ENCODE assay signal across 11 mouse cellular contexts in the genomic region with DNA sequence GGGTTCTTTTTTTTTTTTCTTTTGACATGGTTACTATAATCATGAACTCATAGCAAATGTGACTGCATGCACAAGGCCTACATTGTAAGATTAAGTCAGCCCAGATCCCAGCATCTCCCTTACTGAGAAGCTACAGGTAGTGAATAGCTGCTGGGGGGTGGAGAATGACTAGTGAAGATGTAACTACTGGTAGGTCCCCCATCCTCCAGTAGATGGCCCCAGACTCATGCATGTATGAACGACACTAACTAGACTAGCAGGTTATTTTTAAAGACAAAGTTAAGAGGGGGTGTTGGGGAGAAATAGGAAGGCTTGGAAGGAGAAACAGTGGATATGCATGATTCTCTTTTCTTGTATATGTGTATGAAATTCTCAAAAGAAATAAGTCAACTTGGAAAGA. TPM values are rescaled to one million over a fixed set of nuclear protein-coding genes. Genes with fewer than 3 reads are reported as not detected.
DNase-seq lines count a peak whose midpoint lies in the region; TF ChIP-seq lines count a peak whose summit lies in the region.
"Had no signal": no experiment of that assay in that cellular context is flagged by ENCODE, and none has a peak within 500 bp of the region (broad histone marks: within the 10 kb centered on the region; RNA-seq: fewer than 3 reads in every experiment).

No protein-coding gene starts in this region.

- 93% methylated on average over 1 of the region's 1 CpGs for WGBS in limb, embryonic 10.5 days

- peaks cover 100% of the 10 kb centered on the region for H3K36me3 ChIP-seq in limb, embryonic 10.5 days

- peak; percentile 74 for TF ChIP-seq CTCF in layer of hippocampus, adult 2 months (conservative IDR thresholded peaks at IDR 0.05)

- no peak overlapping the region for H3K4me3 ChIP-seq in layer of hippocampus, adult 2 months
- no peak overlapping the region for H3K4me3 ChIP-seq in limb, embryonic 10.5 days
- H3K4me3 ChIP-seq: liver, embryonic 15.5 days had no signal

- H3K4me1 ChIP-seq in limb, embryonic 10.5 days, result no peaks in the 10 kb centered on the region
- H3K4me1 ChIP-seq: liver, embryonic 15.5 days had no signal

- H3K27ac ChIP-seq in layer of hippocampus, adult 2 months, result no peak overlapping the region
- H3K27ac ChIP-seq in limb, embryonic 10.5 days, result no peak overlapping the region
- H3K27ac ChIP-seq: liver, embryonic 15.5 days had no signal

- DNase-seq in gastrocnemius, adult 18-20 months (ENCODE audit: low spot score), result peak; percentile 37
- DNase-seq in gastrocnemius, postnatal 4 days (ENCODE audit: low spot score in 2 of 2), result no peak
- DNase-seq in layer of hippocampus, adult 2 months (ENCODE audit: low spot score in 2 of 2), result peak in 1 of 2 experiments; percentile 17
- DNase-seq in layer of hippocampus, postnatal 10 days (ENCODE audit: low spot score in 2 of 2), result no peak
- peak; percentile 39 for DNase-seq in CD4-positive helper T cell, adult 2 months (ENCODE audit: low read depth, low spot score)
- peak; percentile 15 to 26 for DNase-seq in kidney, postnatal 4 days
- DNase-seq in layer of hippocampus, postnatal 36 days, result no peak
- DNase-seq in limb, embryonic 10.5 days (ENCODE audit: low spot score), result no peak
- DNase-seq: midbrain, embryonic 14.5 days had no signal

- H3K9me3 ChIP-seq in limb, embryonic 10.5 days (replicated peaks), result no peaks in the 10 kb centered on the region
- H3K9me3 ChIP-seq: G1E; liver, embryonic 15.5 days had no signal

- H3K27me3 ChIP-seq in limb, embryonic 10.5 days (ENCODE audit: low read depth, poor library complexity, severe bottlenecking), result no peaks in the 10 kb centered on the region
- H3K27me3 ChIP-seq: liver, embryonic 15.5 days had no signal

RNA-seq across cellular contexts. Expression of a gene that starts 16.9 kb away (rescaled TPM):
- 10 to 100 TPM; 19.5 to 20.7 TPM for total RNA-seq in gastrocnemius, adult 18-20 months (2021)
- 10 to 100 TPM; 42.7 to 43.1 TPM for total RNA-seq in gastrocnemius, postnatal 4 days (2021)
- 10 to 100 TPM; 89.6 to 97.0 TPM for total RNA-seq in layer of hippocampus, adult 2 months (2021)
- total RNA-seq in layer of hippocampus, postnatal 10 days (2021), result 10 to 100 TPM; 74.7 to 79.8 TPM
- total RNA-seq in layer of hippocampus, postnatal 36 days (2021), result 100 to 1,000 TPM in 1 of 2 experiments, 10 to 100 TPM in 1; 98.6 to 106 TPM
- polyA plus RNA-seq in limb, embryonic 10.5 days (2016; fragmentation: Nextera tagmentation; extraction: Ambion mirVana), result 36.7 and 46.7 TPM in 2 replicates

RNA-seq across cellular contexts. Expression of a gene that starts 38.5 kb away (rescaled TPM):
- total RNA-seq in gastrocnemius, adult 18-20 months (2021), result under 1 TPM; 0.14 to 0.23 TPM
- total RNA-seq in gastrocnemius, postnatal 4 days (2021), result 1 to 10 TPM in 1 of 2 experiments, under 1 TPM in 1; 0.73 to 1.2 TPM
- 1 to 10 TPM; 6.3 to 7.3 TPM for total RNA-seq in layer of hippocampus, adult 2 months (2021)
- total RNA-seq in layer of hippocampus, postnatal 10 days (2021), result 10 to 100 TPM; 10.3 to 11.2 TPM
- total RNA-seq in layer of hippocampus, postnatal 36 days (2021), result 1 to 10 TPM; 7.0 to 7.9 TPM
- 2.8 and 4.4 TPM in 2 replicates for polyA plus RNA-seq in limb, embryonic 10.5 days (2016; fragmentation: Nextera tagmentation; extraction: Ambion mirVana)
- polyA plus RNA-seq: G1E had no signal

RNA-seq across cellular contexts. Expression of a gene that starts 58.8 kb away (rescaled TPM):
- 1 to 10 TPM; 8.1 to 8.7 TPM for total RNA-seq in gastrocnemius, adult 18-20 months (2021)
- total RNA-seq in gastrocnemius, postnatal 4 days (2021), result 10 to 100 TPM in 1 of 2 experiments, 1 to 10 TPM in 1; 8.7 to 10.7 TPM
- total RNA-seq in layer of hippocampus, adult 2 months (2021), result 10 to 100 TPM; 30.7 to 34.6 TPM
- 10 to 100 TPM; 23.7 to 27.0 TPM for total RNA-seq in layer of hippocampus, postnatal 10 days (2021)
- 10 to 100 TPM; 32.0 to 33.8 TPM for total RNA-seq in layer of hippocampus, postnatal 36 days (2021)
- polyA plus RNA-seq in limb, embryonic 10.5 days (2016; fragmentation: Nextera tagmentation; extraction: Ambion mirVana), result 10.2 and 18.4 TPM in 2 replicates

Comparison
In these comparisons a context has a peak if more than half of its experiments do, and no peak if none do; other contexts are left out.
1. DNase-seq: peak in gastrocnemius, adult 18-20 months (single experiment), CD4-positive helper T cell, adult 2 months (single experiment) and kidney, postnatal 4 days (2 of 2); none in gastrocnemius, postnatal 4 days (0 of 2), layer of hippocampus, postnatal 10 days (0 of 2), layer of hippocampus, postnatal 36 days (0 of 2) and limb, embryonic 10.5 days (single experiment).